In the genomic region with DNA sequence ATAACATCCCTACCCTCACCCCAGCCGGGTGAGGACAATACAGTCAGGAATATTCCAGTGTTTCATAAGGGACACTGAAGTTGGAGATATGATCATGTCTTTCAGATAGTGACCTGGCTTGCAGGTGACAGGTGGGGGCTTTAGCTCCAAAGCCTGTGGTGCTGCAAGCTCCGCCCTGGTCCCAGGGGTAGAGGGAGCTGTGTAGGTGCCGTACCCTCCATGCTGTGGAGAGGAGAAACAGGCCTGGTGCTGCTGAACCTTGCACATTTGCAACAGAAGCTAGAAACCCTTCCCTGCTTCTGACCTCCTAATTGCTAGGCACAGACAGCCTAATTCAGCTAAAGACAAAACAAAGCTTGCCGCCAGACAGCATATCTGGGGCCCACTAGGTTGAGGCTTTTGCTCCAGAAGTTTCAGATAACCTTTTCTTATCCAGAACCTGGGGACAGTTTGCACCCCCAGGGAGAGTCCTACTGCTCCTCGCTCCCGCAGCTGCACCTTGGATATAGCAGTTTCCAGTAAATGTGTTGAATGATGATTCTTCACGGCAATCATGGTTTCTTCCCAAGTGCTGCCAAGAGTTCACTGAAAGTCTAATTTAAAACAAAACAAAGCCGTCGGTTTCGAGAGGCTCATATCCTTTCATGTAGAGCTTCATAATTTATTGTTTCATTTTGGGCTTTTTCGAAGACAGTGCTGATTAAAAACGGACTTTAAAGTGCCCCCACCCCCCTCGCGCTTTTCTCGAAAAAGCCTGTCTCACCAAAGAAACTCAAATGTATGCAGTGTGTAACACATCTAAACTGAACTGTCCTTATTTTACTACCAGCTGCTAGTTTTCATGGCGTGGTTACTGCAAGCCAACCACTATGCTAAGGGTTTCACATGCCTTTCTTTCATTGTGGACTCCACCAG, we compare ENCODE assay signal across 8 mouse cellular contexts. TPM values are rescaled to one million over a fixed set of nuclear protein-coding genes. Genes with fewer than 3 reads are reported as not detected.
A peak's percentile ranks its signal among the peaks of the same experiment; 100 is the strongest.
DNase-seq lines count a peak whose midpoint lies in the region; ATAC-seq lines count a peak whose summit lies in the region.

No protein-coding gene starts in this region.

- H3K9ac ChIP-seq in heart, embryonic 14.5 days (ENCODE audit: low read length): peak overlapping the region; percentile 35; the same call in 1 of the 2 replicates
- no peak overlapping the region for H3K9ac ChIP-seq in midbrain, embryonic 13.5 days (replicated peaks)
- no peak overlapping the region for H3K9ac ChIP-seq in forebrain, embryonic 15.5 days (replicated peaks)
- no peak overlapping the region for H3K9ac ChIP-seq in neural tube, embryonic 14.5 days (replicated peaks; ENCODE audit: low read depth, low read length)

- H3K9me3 ChIP-seq in heart, embryonic 14.5 days (ENCODE audit: control insufficient read depth, low read length): no peaks in the 10 kb centered on the region
- no peaks in the 10 kb centered on the region for H3K9me3 ChIP-seq in midbrain, embryonic 10.5 days (replicated peaks)
- no peaks in the 10 kb centered on the region for H3K9me3 ChIP-seq in midbrain, embryonic 13.5 days
- no peaks in the 10 kb centered on the region for H3K9me3 ChIP-seq in forebrain, embryonic 15.5 days
- H3K9me3 ChIP-seq in neural tube, embryonic 14.5 days (ENCODE audit: control insufficient read depth, low read length): no peaks in the 10 kb centered on the region

- no peak overlapping the region for H3K4me3 ChIP-seq in heart, embryonic 14.5 days (ENCODE audit: control insufficient read depth in 1 of 2, insufficient read depth in 1 of 2, low read depth in 1 of 2, low read length in 2 of 2)
- no peak overlapping the region for H3K4me3 ChIP-seq in midbrain, embryonic 10.5 days
- H3K4me3 ChIP-seq in midbrain, embryonic 13.5 days (replicated peaks): no peak overlapping the region
- no peak overlapping the region for H3K4me3 ChIP-seq in forebrain, embryonic 15.5 days
- H3K4me3 ChIP-seq in neural tube, embryonic 14.5 days (ENCODE audit: low read depth, low read length): no peak overlapping the region

- H3K36me3 ChIP-seq in heart, embryonic 14.5 days (ENCODE audit: control insufficient read depth, insufficient read depth, low read length): no peaks in the 10 kb centered on the region
- H3K36me3 ChIP-seq in midbrain, embryonic 10.5 days: no peaks in the 10 kb centered on the region
- H3K36me3 ChIP-seq in midbrain, embryonic 13.5 days: no peaks in the 10 kb centered on the region
- no peaks in the 10 kb centered on the region for H3K36me3 ChIP-seq in forebrain, embryonic 15.5 days
- no peaks in the 10 kb centered on the region for H3K36me3 ChIP-seq in neural tube, embryonic 14.5 days (ENCODE audit: control insufficient read depth, insufficient read depth, low read length)

- H3K4me2 ChIP-seq in heart, embryonic 14.5 days (ENCODE audit: low read length): peak overlapping the region; percentile 10
- no peak overlapping the region for H3K4me2 ChIP-seq in midbrain, embryonic 13.5 days (replicated peaks)
- no peak overlapping the region for H3K4me2 ChIP-seq in forebrain, embryonic 15.5 days (replicated peaks)
- no peak overlapping the region for H3K4me2 ChIP-seq in neural tube, embryonic 14.5 days (ENCODE audit: low read depth, low read length)

- WGBS in heart, embryonic 14.5 days: 50% methylated on average over 16 of the region's 16 CpGs
- WGBS in midbrain, embryonic 10.5 days: 76% methylated on average over 16 of the region's 16 CpGs
- 73% methylated on average over 16 of the region's 16 CpGs for WGBS in midbrain, embryonic 13.5 days
- 34% methylated on average over 16 of the region's 16 CpGs for WGBS in forebrain, embryonic 15.5 days
- 26% methylated on average over 16 of the region's 16 CpGs for whole genome bisulfite sequencing in neural tube, embryonic 14.5 days

- H3K27me3 ChIP-seq in heart, embryonic 14.5 days (ENCODE audit: control insufficient read depth, insufficient read depth, low read length): no peaks in the 10 kb centered on the region
- H3K27me3 ChIP-seq in midbrain, embryonic 10.5 days (ENCODE audit: low read depth, poor library complexity, severe bottlenecking): peaks cover 16% of the 10 kb centered on the region
- H3K27me3 ChIP-seq in midbrain, embryonic 13.5 days: peaks cover 47% of the 10 kb centered on the region
- H3K27me3 ChIP-seq in forebrain, embryonic 15.5 days: no peaks in the 10 kb centered on the region
- no peaks in the 10 kb centered on the region for H3K27me3 ChIP-seq in neural tube, embryonic 14.5 days (ENCODE audit: control insufficient read depth, insufficient read depth, low read length)

- intact Hi-C loops in heart, postnatal 25 days (cut with DNase I): no loop called here

- H3K4me1 ChIP-seq in heart, embryonic 14.5 days (ENCODE audit: control insufficient read depth in 2 of 2, insufficient read depth in 2 of 2, low read length in 2 of 2): peaks cover 22 to 51% of the 10 kb centered on the region in 2 experiments
- peaks cover 31% of the 10 kb centered on the region for H3K4me1 ChIP-seq in midbrain, embryonic 10.5 days
- peaks cover 8% of the 10 kb centered on the region for H3K4me1 ChIP-seq in midbrain, embryonic 13.5 days (replicated peaks)
- H3K4me1 ChIP-seq in forebrain, embryonic 15.5 days: peaks cover 18% of the 10 kb centered on the region
- peaks cover 8% of the 10 kb centered on the region for H3K4me1 ChIP-seq in neural tube, embryonic 14.5 days (ENCODE audit: control insufficient read depth, insufficient read depth, low read length)

- no peak for ATAC-seq in heart, embryonic 14.5 days (ENCODE audit: insufficient number of reproducible peaks, insufficient read depth, low FRiP score, low read depth)
- no peak for ATAC-seq in midbrain, embryonic 13.5 days
- peak; percentile 51; the same call in 1 of the 2 replicates for ATAC-seq in forebrain, embryonic 15.5 days (replicated peaks)
- peak; percentile 62; the same call in 1 of the 2 replicates for ATAC-seq in neural tube, embryonic 14.5 days (ENCODE audit: low read depth)

- H3K27ac ChIP-seq in heart, embryonic 14.5 days (replicated peaks in 1 of 2; ENCODE audit: control insufficient read depth in 1 of 2, insufficient read depth in 1 of 2, low read depth in 2 of 2, low read length in 2 of 2): peak overlapping the region; percentile 6 to 20
- peak overlapping the region; percentile 19; the same call in 1 of the 2 replicates for H3K27ac ChIP-seq in midbrain, embryonic 10.5 days (replicated peaks)
- H3K27ac ChIP-seq in midbrain, embryonic 13.5 days: no peak overlapping the region
- H3K27ac ChIP-seq in forebrain, embryonic 15.5 days (replicated peaks): no peak overlapping the region; the same call in 1 of the 2 replicates
- H3K27ac ChIP-seq in neural tube, embryonic 14.5 days (ENCODE audit: low read depth, low read length): no peak overlapping the region

- DNase-seq in heart, postnatal 25 days (ENCODE audit: low spot score): no peak
- DNase-seq in midbrain, embryonic 10.5 days (ENCODE audit: low spot score): no peak
- no peak for DNase-seq in gastrocnemius, postnatal 10 days
- no peak for DNase-seq in urinary bladder, postnatal 36 days (ENCODE audit: low spot score in 2 of 2)

RNA-seq across cellular contexts. Expression of a gene that starts 49.3 kb away (rescaled TPM):
- 27.2 and 27.8 TPM in 2 replicates for polyA plus RNA-seq in heart, embryonic 14.5 days (2014; fragmentation: Nextera tagmentation; extraction: Ambion mirVana)
- 10 to 100 TPM; 27.1 to 29.3 TPM for total RNA-seq in heart, postnatal 25 days (2021)
- polyA plus RNA-seq in midbrain, embryonic 10.5 days (2016; fragmentation: Nextera tagmentation; extraction: Ambion mirVana): 11.9 and 12.0 TPM in 2 replicates
- 5.1 and 5.5 TPM in 2 replicates for polyA plus RNA-seq in midbrain, embryonic 13.5 days (2015; fragmentation: Nextera tagmentation; extraction: Ambion mirVana)
- 9.1 and 10.7 TPM in 2 replicates for polyA plus RNA-seq in forebrain, embryonic 15.5 days (2015; fragmentation: Nextera tagmentation; extraction: Ambion mirVana)
- polyA plus RNA-seq in neural tube, embryonic 14.5 days (2014; fragmentation: Nextera tagmentation; extraction: Ambion mirVana): 5.2 and 7.2 TPM in 2 replicates
- 10 to 100 TPM; 13.6 to 21.0 TPM for total RNA-seq in gastrocnemius, postnatal 10 days (2021)

Comparison
In these comparisons a context has a peak if more than half of its experiments do, and no peak if none do; other contexts are left out.
1. H3K27ac ChIP-seq: peak in heart, embryonic 14.5 days (2 of 2) and midbrain, embryonic 10.5 days (single experiment); none in midbrain, embryonic 13.5 days (single experiment), forebrain, embryonic 15.5 days (single experiment) and neural tube, embryonic 14.5 days (single experiment).
2. ATAC-seq: peak in forebrain, embryonic 15.5 days (single experiment) and neural tube, embryonic 14.5 days (single experiment); none in heart, embryonic 14.5 days (single experiment) and midbrain, embryonic 13.5 days (single experiment).